Mouse (Mus musculus) heart, postnatal 0 days (tissue): Measurements from ENCODE around the gene Ubxn10.

ENCODE experiments used
- CTCF ChIP-seq: IDR thresholded peaks from 2 replicates; pipeline ENCODE4 v1.5.1; 2016; ENCODE audit warnings: antibody characterized with exemption, control low read depth, low read depth
- EP300 ChIP-seq: IDR thresholded peaks from 2 replicates; pipeline ENCODE4 v1.6.1; 2016; ENCODE audit warnings: antibody characterized with exemption, low read depth

- TF ChIP-seq CTCF (no peak), EP300 (no peak)
Observed at GRCm38 (mm10) chr4:138780300-138780699, 43.3 kb upstream of the Ubxn10 start.
